Mouse (Mus musculus) activated CD4-positive, CD25-positive, alpha-beta regulatory T cell, adult 9 weeks (primary cell): ENCODE measurements around the gene Lcor. TPM values are rescaled to one million over a fixed set of nuclear protein-coding genes. Genes with fewer than 3 reads are reported as not detected.

Experiments used
- polyA plus RNA-seq: library from polyadenylated mRNA; unstranded; fragments of 100-300 nt; shearing (Covaris generic); gene quantifications from one replicate; pipeline ENCODE4 v1.2.1, GENCODE M21; 2017

Lcor gene
- polyA plus RNA-seq: 11.7 TPM

GRCm38 (mm10) chr19:41482190-41482908 lies at the start of gene Lcor:
Lcor (plus strand) TSS chr19:41482637.

GRCm38 (mm10) chr19:41581706-41582420 lies 99.4 kb downstream of the Lcor start, which contains the start of gene Gm340:
Gm340 (plus strand) TSS chr19:41582370.

Other genes starting within 250 kb of the Lcor start
- 20.4 TPM for gene Tm9sf3, start 218.6 kb upstream of the Lcor start, polyA plus RNA-seq
- gene Pik3ap1, start 97.5 kb upstream of the Lcor start, polyA plus RNA-seq: 6.4 TPM
- 4.8 TPM for gene Gm340, start 99.7 kb downstream of the Lcor start, polyA plus RNA-seq